Mouse (Mus musculus) left cerebral cortex, postnatal 14 days (tissue): ENCODE data around the gene Haao. TPM values are rescaled to one million over a fixed set of nuclear protein-coding genes. Genes with fewer than 3 reads are reported as not detected.
"Not testable (repeated sequence)": the region's sequence is repeated elsewhere in the genome, so short reads cannot be mapped to it uniquely, and the experiment has no call there.

Experiments
- DNase-seq, 2 experiments: peaks; one replicate each; pipeline ENCODE4 v3.0.0; 2021 to 2022; ENCODE audit warnings: low spot score in 2 of 2, mixed read lengths in 1 of 2
- intact Hi-C: fragments of 180-260 bp; cut with DNase I; formaldehyde crosslinking; loops from one replicate; pipeline ENCODE4 v1.15.1; 2025
- total RNA-seq, 2 experiments: library from RNA; stranded (reverse); gene quantifications; 2 replicates each; pipeline ENCODE4 v1.2.3; 2021

The Haao gene
- total RNA-seq, 2 experiments from 2014 or later = 0.36 TPM; not detected in 1

- intact Hi-C loops = loop anchor here (5.0 kb wide), 1 partner anchor 511 kb away; no protein-coding TSS in a partner anchor
- DNase-seq = no peak
These were observed 23.6 kb upstream of the Haao start for GRCm38 (mm10) chr17:83871354-83871753.

GRCm38 (mm10) chr17:83870385-83870784, 22.6 kb upstream of the Haao start:
- intact Hi-C loops = loop anchor here (5.0 kb wide), 1 partner anchor 512 kb away; no protein-coding TSS in a partner anchor
- DNase-seq = no peak

- intact Hi-C loops = no loop called here
- DNase-seq = peak in 1 of 2 experiments; percentile 36
These were observed 18.8 kb upstream of the Haao start for GRCm38 (mm10) chr17:83866582-83866981.

- no peak for DNase-seq
- intact Hi-C loops = no loop called here
These were observed 17.6 kb upstream of the Haao start for GRCm38 (mm10) chr17:83865366-83865765.

- intact Hi-C loops = no loop called here
- DNase-seq = peak; percentile 26 to 51
These were observed 14.5 kb upstream of the Haao start for GRCm38 (mm10) chr17:83862134-83862881.

GRCm38 (mm10) chr17:83861444-83862133, 13.8 kb upstream of the Haao start:
- DNase-seq = peak; percentile 96 to 99
- intact Hi-C loops = no loop called here

GRCm38 (mm10) chr17:83860968-83861367, 13.2 kb upstream of the Haao start:
- DNase-seq, intact Hi-C loops: not testable (repeated sequence)

GRCm38 (mm10) chr17:83860224-83860623, 12.5 kb upstream of the Haao start:
- intact Hi-C loops = no loop called here
- no peak for DNase-seq

GRCm38 (mm10) chr17:83859639-83860038, 11.9 kb upstream of the Haao start:
- intact Hi-C loops = loop anchor here (10.0 kb wide), 1 partner anchor 835 kb away; no protein-coding TSS in a partner anchor
- no peak for DNase-seq

- DNase-seq = no peak
- intact Hi-C loops = loop anchor here (10.0 kb wide), 1 partner anchor 834 kb away; no protein-coding TSS in a partner anchor
These were observed 10.7 kb upstream of the Haao start for GRCm38 (mm10) chr17:83858413-83858812.

- no peak for DNase-seq
- intact Hi-C loops = loop anchor here (5.0 to 10.0 kb wide), 2 partner anchors 582 to 830 kb away; no protein-coding TSS in a partner anchor
These were observed 6.6 kb upstream of the Haao start for GRCm38 (mm10) chr17:83854284-83854918.

- no peak for DNase-seq
These were observed 6.1 kb upstream of the Haao start for GRCm38 (mm10) chr17:83853831-83854230.

GRCm38 (mm10) chr17:83850864-83851263, 3.1 kb upstream of the Haao start:
- intact Hi-C loops = loop anchor here (2.0 to 10.0 kb wide), 3 partner anchors 218 to 826 kb away; no protein-coding TSS in a partner anchor
- no peak for DNase-seq

More at GRCm38 (mm10) chr17:83853831-83854230, 6.1 kb upstream of the Haao start:
- intact Hi-C loops = loop anchor here (5.0 to 10.0 kb wide), 2 partner anchors 582 to 829 kb away; no protein-coding TSS in a partner anchor

GRCm38 (mm10) chr17:83850458-83850857, 2.7 kb upstream of the Haao start:
- intact Hi-C loops = loop anchor here (2.0 to 10.0 kb wide), 3 partner anchors 218 to 826 kb away; no protein-coding TSS in a partner anchor
- peak; percentile 90 to 94 for DNase-seq

- intact Hi-C loops = loop anchor here (2.0 to 10.0 kb wide), 3 partner anchors 217 to 825 kb away; no protein-coding TSS in a partner anchor
These were observed 2.0 kb upstream of the Haao start for GRCm38 (mm10) chr17:83849717-83850116.

GRCm38 (mm10) chr17:83849081-83849675, 1.4 kb upstream of the Haao start:
- intact Hi-C loops = no loop called here
- DNase-seq = no peak

More at GRCm38 (mm10) chr17:83849717-83850116, 2.0 kb upstream of the Haao start:
- DNase-seq = no peak

GRCm38 (mm10) chr17:83848482-83848881, 719 bp upstream of the Haao start:
- intact Hi-C loops = no loop called here
- no peak for DNase-seq

- intact Hi-C loops = no loop called here
- DNase-seq = no peak
These were observed 663 bp downstream of the Haao start for GRCm38 (mm10) chr17:83847100-83847499.
